Mouse (Mus musculus) bone marrow, adult 2 months (tissue): Measurements from ENCODE around the gene Tyrobp.

Experiments used
- CTCF ChIP-seq: fragments of 200-500 bp; IDR thresholded peaks from 2 replicates; pipeline ENCODE4 v1.5.1; 2011; ENCODE audit warnings: low read length, control low read depth; ENCODE audit not compliant: control insufficient read depth, insufficient read depth
- POLR2A ChIP-seq: fragments of 200-500 bp; IDR thresholded peaks from 2 replicates; pipeline ENCODE4 v1.6.1; 2011; ENCODE audit warnings: low read depth, mild to moderate bottlenecking, control low read depth, low read length, borderline replicate concordance; ENCODE audit not compliant: control insufficient read depth

- TF ChIP-seq CTCF (no peak), POLR2A (no peak)
These were observed 16.6 kb downstream of the Tyrobp start for GRCm38 (mm10) chr7:30430191-30430590.
